Mouse (Mus musculus): ENCODE measurements at regions not wholly inside any gene's neighbourhood (a gene's known extent, or its start where the extent isn't known, plus 50 kb on each side); places are given as distances from the start of the nearest gene placed in this dataset.

- TF ChIP-seq POLR2A (IDR thresholded peaks at IDR 0.05; ENCODE audit: control insufficient read depth, low read depth, low read length) (no peak), CTCF (IDR thresholded peaks at IDR 0.05; ENCODE audit: control insufficient read depth, insufficient read depth, insufficient replicate concordance, low read depth, low read length) (no peak)
- H3K27me3 ChIP-seq (ENCODE audit: control insufficient read depth, insufficient read depth, low read length), result no peaks in the 10 kb centered on the region
- H3K4me1 ChIP-seq (ENCODE audit: control insufficient read depth, insufficient read depth, low read length), result no peaks in the 10 kb centered on the region
- H3K27ac ChIP-seq (ENCODE audit: control insufficient read depth, insufficient read depth, low read depth, low read length), result no peak overlapping the region
- H3K36me3 ChIP-seq (ENCODE audit: control insufficient read depth, insufficient read depth, low read length), result no peaks in the 10 kb centered on the region
- H3K4me3 ChIP-seq (ENCODE audit: control insufficient read depth, low read depth, low read length), result no peak overlapping the region
These were observed 337.2 kb upstream of the Noct start for GRCm38 (mm10) chr3:50887002-50887401.

DNA sequence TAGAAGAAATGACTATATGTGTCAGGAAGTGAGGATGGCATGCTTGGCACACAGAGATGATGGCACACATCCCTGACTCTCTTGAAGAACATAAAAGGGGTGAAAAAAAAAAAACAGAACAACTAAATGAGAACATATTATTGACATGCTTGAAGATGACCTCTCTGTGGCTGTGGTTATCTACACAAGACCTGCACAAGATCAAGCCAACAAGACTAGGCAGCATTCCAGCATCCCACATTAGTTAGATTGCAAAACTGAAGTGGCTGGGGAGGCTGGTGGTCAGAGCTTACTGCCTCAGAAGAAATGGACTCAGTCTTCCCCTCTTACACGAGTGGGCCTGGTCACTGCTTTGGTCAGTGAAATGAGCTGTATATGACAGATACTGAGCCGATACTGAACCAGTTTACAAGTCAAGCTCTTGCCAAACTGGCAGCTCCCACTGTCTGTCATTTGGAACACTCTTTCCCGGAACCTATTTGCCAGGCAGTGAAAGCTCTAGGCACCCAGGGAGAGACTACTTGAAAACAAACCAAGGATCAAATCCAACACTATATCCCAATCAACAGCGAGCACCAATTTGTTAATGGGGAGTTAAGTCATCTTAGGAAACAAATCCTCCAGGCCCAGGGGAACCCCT is 335.6 kb upstream of the Noct start:
- no peak overlapping the region for H3K4me3 ChIP-seq (ENCODE audit: control insufficient read depth, low read depth, low read length)
- no peaks in the 10 kb centered on the region for H3K4me1 ChIP-seq (ENCODE audit: control insufficient read depth, insufficient read depth, low read length)
- no peaks in the 10 kb centered on the region for H3K36me3 ChIP-seq (ENCODE audit: control insufficient read depth, insufficient read depth, low read length)
- H3K27ac ChIP-seq (ENCODE audit: control insufficient read depth, insufficient read depth, low read depth, low read length), result no peak overlapping the region
- TF ChIP-seq CTCF (IDR thresholded peaks at IDR 0.05; ENCODE audit: control insufficient read depth, insufficient read depth, insufficient replicate concordance, low read depth, low read length), result no peak
- no peak for TF ChIP-seq POLR2A (IDR thresholded peaks at IDR 0.05; ENCODE audit: control insufficient read depth, low read depth, low read length)
- H3K27me3 ChIP-seq (ENCODE audit: control insufficient read depth, insufficient read depth, low read length), result no peaks in the 10 kb centered on the region

DNA sequence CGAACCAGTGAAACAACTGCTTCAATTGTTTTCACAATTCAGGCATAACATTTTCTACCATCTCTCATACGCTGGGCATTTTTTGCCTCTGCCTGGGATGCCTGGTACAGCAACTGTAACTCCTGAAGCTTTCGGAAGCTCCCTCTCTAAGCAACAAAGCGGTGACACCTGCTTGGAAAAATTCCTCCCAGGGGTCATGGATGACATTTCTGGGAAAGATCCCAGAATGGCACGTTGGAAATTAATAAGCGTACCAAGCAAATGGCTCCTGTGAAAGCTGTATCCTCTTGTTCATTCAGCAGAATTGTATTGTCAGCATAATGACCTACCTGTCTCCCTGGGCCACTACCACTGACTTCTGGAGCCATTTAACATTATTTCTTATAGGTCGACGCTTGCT is 333.7 kb upstream of the Noct start:
- Histone ChIP-seq H3K36me3 (ENCODE audit: control insufficient read depth, insufficient read depth, low read length) (no peaks in the 10 kb centered on the region), H3K4me3 (ENCODE audit: control insufficient read depth, low read depth, low read length) (no peak overlapping the region), H3K27me3 (ENCODE audit: control insufficient read depth, insufficient read depth, low read length) (no peaks in the 10 kb centered on the region), H3K27ac (ENCODE audit: control insufficient read depth, insufficient read depth, low read depth, low read length) (no peak overlapping the region), H3K4me1 (ENCODE audit: control insufficient read depth, insufficient read depth, low read length) (no peaks in the 10 kb centered on the region)
- TF ChIP-seq POLR2A (IDR thresholded peaks at IDR 0.05; ENCODE audit: control insufficient read depth, low read depth, low read length) (no peak), CTCF (IDR thresholded peaks at IDR 0.05; ENCODE audit: control insufficient read depth, insufficient read depth, insufficient replicate concordance, low read depth, low read length) (no peak)

DNA sequence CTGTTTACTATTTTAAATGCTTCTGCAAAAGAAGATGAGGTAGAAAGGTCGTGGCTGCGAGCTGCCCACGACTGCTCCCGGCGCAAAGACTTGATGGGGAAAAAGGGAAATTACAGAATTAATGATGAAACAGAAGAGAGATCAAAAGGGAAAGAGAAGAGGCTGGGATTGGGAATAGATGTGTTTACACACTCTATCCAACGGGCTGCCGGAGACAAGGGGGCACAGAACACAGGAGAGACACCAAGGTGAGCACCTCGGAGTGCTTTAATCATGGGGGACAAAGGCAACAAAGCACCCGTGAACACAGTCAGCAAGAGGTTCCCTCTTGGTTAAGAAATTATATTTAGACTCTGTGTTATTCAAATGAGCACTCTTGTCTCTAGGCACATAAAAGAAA is 326.1 kb upstream of the Noct start:
- no peak overlapping the region for H3K27ac ChIP-seq (ENCODE audit: control insufficient read depth, insufficient read depth, low read depth, low read length)

DNA sequence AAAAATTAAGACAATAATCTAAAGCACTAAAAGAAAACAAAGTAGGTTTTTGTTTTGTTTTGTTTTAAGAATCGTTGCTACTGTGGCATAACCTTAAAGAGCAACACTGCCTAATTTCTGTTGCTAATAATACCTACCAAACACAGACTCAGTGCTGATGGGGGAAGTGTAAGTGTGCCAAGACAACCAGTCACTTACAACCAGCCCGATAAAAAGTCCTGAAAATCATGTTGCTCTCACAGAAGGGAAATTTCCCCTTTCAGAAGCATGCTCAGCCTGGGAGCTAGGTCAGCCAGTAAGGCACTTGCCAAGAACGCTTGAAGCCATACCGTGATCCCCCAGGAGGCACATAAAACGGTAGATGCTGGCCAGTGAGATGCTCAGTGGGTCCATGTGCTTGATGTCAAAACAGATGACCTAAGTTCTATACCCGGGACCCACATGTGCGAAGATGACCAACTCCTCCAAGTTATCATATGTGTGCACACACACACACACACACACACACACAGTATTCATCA is 324.4 kb upstream of the Noct start:
- TF ChIP-seq CTCF (IDR thresholded peaks at IDR 0.05; ENCODE audit: control insufficient read depth, insufficient read depth, insufficient replicate concordance, low read depth, low read length) (no peak), POLR2A (IDR thresholded peaks at IDR 0.05; ENCODE audit: control insufficient read depth, low read depth, low read length) (no peak)

More for the DNA sequence above, 326.1 kb upstream of the Noct start:
- H3K4me1 ChIP-seq (ENCODE audit: control insufficient read depth, insufficient read depth, low read length), result peaks cover 9% of the 10 kb centered on the region
- no peak for TF ChIP-seq POLR2A (IDR thresholded peaks at IDR 0.05; ENCODE audit: control insufficient read depth, low read depth, low read length)
- no peak for TF ChIP-seq CTCF (IDR thresholded peaks at IDR 0.05; ENCODE audit: control insufficient read depth, insufficient read depth, insufficient replicate concordance, low read depth, low read length)
- no peak overlapping the region for H3K4me3 ChIP-seq (ENCODE audit: control insufficient read depth, low read depth, low read length)
- H3K36me3 ChIP-seq (ENCODE audit: control insufficient read depth, insufficient read depth, low read length), result no peaks in the 10 kb centered on the region
- H3K27me3 ChIP-seq (ENCODE audit: control insufficient read depth, insufficient read depth, low read length), result no peaks in the 10 kb centered on the region

GRCm38 (mm10) chr3:50900566-50900965 is 323.7 kb upstream of the Noct start:
- TF ChIP-seq CTCF (IDR thresholded peaks at IDR 0.05; ENCODE audit: control insufficient read depth, insufficient read depth, insufficient replicate concordance, low read depth, low read length) (no peak), POLR2A (IDR thresholded peaks at IDR 0.05; ENCODE audit: control insufficient read depth, low read depth, low read length) (no peak)
- no peaks in the 10 kb centered on the region for H3K27me3 ChIP-seq (ENCODE audit: control insufficient read depth, insufficient read depth, low read length)

More for the DNA sequence above, 324.4 kb upstream of the Noct start:
- Histone ChIP-seq H3K4me3 (ENCODE audit: control insufficient read depth, low read depth, low read length) (no peak overlapping the region), H3K36me3 (ENCODE audit: control insufficient read depth, insufficient read depth, low read length) (no peaks in the 10 kb centered on the region), H3K27ac (ENCODE audit: control insufficient read depth, insufficient read depth, low read depth, low read length) (no peak overlapping the region), H3K27me3 (ENCODE audit: control insufficient read depth, insufficient read depth, low read length) (no peaks in the 10 kb centered on the region), H3K4me1 (ENCODE audit: control insufficient read depth, insufficient read depth, low read length) (peaks cover 9% of the 10 kb centered on the region)

DNA sequence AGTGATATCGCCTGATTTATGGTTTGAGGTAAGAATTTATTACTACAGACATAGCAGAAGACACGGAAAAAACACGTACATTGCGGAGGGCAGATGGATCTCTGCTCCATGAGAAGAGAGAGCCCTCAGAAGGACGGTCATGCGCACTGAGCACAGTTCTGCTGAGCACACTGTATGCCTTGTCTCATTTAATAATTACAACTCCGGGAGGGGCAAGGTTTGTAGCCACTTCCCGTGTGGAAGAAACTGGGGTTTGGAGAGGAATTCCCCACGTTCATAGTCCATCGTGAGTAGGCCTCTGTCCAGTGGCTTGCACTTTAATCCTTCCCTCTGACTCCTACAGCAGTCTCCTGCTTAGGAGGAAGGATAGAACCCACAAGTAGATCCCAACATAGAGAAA is 322.9 kb upstream of the Noct start:
- H3K4me3 ChIP-seq (ENCODE audit: control insufficient read depth, low read depth, low read length), result peak overlapping the region; percentile 28; the same call in 1 of the 2 replicates
- peaks cover 12% of the 10 kb centered on the region for H3K4me1 ChIP-seq (ENCODE audit: control insufficient read depth, insufficient read depth, low read length)
- no peak for TF ChIP-seq CTCF (IDR thresholded peaks at IDR 0.05; ENCODE audit: control insufficient read depth, insufficient read depth, insufficient replicate concordance, low read depth, low read length)
- TF ChIP-seq POLR2A (IDR thresholded peaks at IDR 0.05; ENCODE audit: control insufficient read depth, low read depth, low read length), result no peak
- no peaks in the 10 kb centered on the region for H3K27me3 ChIP-seq (ENCODE audit: control insufficient read depth, insufficient read depth, low read length)
- no peak overlapping the region for H3K27ac ChIP-seq (ENCODE audit: control insufficient read depth, insufficient read depth, low read depth, low read length)
- H3K36me3 ChIP-seq (ENCODE audit: control insufficient read depth, insufficient read depth, low read length), result no peaks in the 10 kb centered on the region

More at GRCm38 (mm10) chr3:50900566-50900965, 323.7 kb upstream of the Noct start:
- no peaks in the 10 kb centered on the region for H3K36me3 ChIP-seq (ENCODE audit: control insufficient read depth, insufficient read depth, low read length)
- peaks cover 12% of the 10 kb centered on the region for H3K4me1 ChIP-seq (ENCODE audit: control insufficient read depth, insufficient read depth, low read length)
- H3K4me3 ChIP-seq (ENCODE audit: control insufficient read depth, low read depth, low read length), result no peak overlapping the region
- H3K27ac ChIP-seq (ENCODE audit: control insufficient read depth, insufficient read depth, low read depth, low read length), result no peak overlapping the region

All from testis, adult 2 months (tissue).